Mouse (Mus musculus) heart, adult 8-10 months (tissue): ENCODE results near the gene Fcrlb. TPM values are rescaled to one million over a fixed set of nuclear protein-coding genes. Genes with fewer than 3 reads are reported as not detected.
"Not testable (repeated sequence)": the region's sequence is repeated elsewhere in the genome, so short reads cannot be mapped to it uniquely, and the experiment has no call there.

Source experiments
- DNase-seq: peaks from one replicate; pipeline ENCODE4 v3.0.0; 2022; ENCODE audit warnings: low spot score
- total RNA-seq, 4 experiments: library from RNA; stranded (reverse); gene quantifications; 2 replicates each; pipeline ENCODE4 v1.2.4; 2022

The Fcrlb gene
- not detected for total RNA-seq

- no peak for DNase-seq
Observed at GRCm38 (mm10) chr1:170912891-170913615, at the start of gene Fcrlb. Fcrlb (minus strand) TSS chr1:170912941.

- no peak for DNase-seq
Observed at GRCm38 (mm10) chr1:170962301-170962700, 49.6 kb upstream of the Fcrlb start.

- no peak for DNase-seq
Observed at GRCm38 (mm10) chr1:170961101-170961500, 48.4 kb upstream of the Fcrlb start.

- DNase-seq = no peak
Observed at GRCm38 (mm10) chr1:170959791-170960190, 47.0 kb upstream of the Fcrlb start.

GRCm38 (mm10) chr1:170958225-170958624 is 45.5 kb upstream of the Fcrlb start:
- no peak for DNase-seq

GRCm38 (mm10) chr1:170953192-170953591 is 40.5 kb upstream of the Fcrlb start:
- DNase-seq = no peak

GRCm38 (mm10) chr1:170950772-170951171 is 38.0 kb upstream of the Fcrlb start:
- no peak for DNase-seq

- not testable (repeated sequence) for DNase-seq
Observed at GRCm38 (mm10) chr1:170944908-170945307, 32.2 kb upstream of the Fcrlb start.

- not testable (repeated sequence) for DNase-seq
Observed at GRCm38 (mm10) chr1:170944151-170944550, 31.4 kb upstream of the Fcrlb start.

- peak; percentile 16 for DNase-seq
Observed at GRCm38 (mm10) chr1:170939255-170939654, 26.5 kb upstream of the Fcrlb start.

- DNase-seq = no peak
Observed at GRCm38 (mm10) chr1:170934383-170934782, 21.6 kb upstream of the Fcrlb start.

GRCm38 (mm10) chr1:170933940-170934339 is 21.2 kb upstream of the Fcrlb start:
- DNase-seq = no peak

GRCm38 (mm10) chr1:170933386-170933920 is 20.7 kb upstream of the Fcrlb start:
- no peak for DNase-seq

- DNase-seq = no peak
Observed at GRCm38 (mm10) chr1:170932043-170932442, 19.3 kb upstream of the Fcrlb start.

GRCm38 (mm10) chr1:170929245-170929644 is 16.5 kb upstream of the Fcrlb start:
- no peak for DNase-seq

GRCm38 (mm10) chr1:170928467-170928866 is 15.7 kb upstream of the Fcrlb start:
- no peak for DNase-seq

GRCm38 (mm10) chr1:170927378-170927777 is 14.6 kb upstream of the Fcrlb start, which contains the start of gene Fcrla:
Fcrla (minus strand) TSS chr1:170927583.
- no peak for DNase-seq

GRCm38 (mm10) chr1:170926941-170927340 is 14.2 kb upstream of the Fcrlb start:
- no peak for DNase-seq

- DNase-seq = peak; percentile 29
Observed at GRCm38 (mm10) chr1:170924485-170924884, 11.7 kb upstream of the Fcrlb start.

- no peak for DNase-seq
Observed at GRCm38 (mm10) chr1:170919308-170919707, 6.6 kb upstream of the Fcrlb start.

- no peak for DNase-seq
Observed at GRCm38 (mm10) chr1:170915657-170916056, 2.9 kb upstream of the Fcrlb start.

- no peak for DNase-seq
Observed at GRCm38 (mm10) chr1:170911907-170912660, 657 bp downstream of the Fcrlb start.

- DNase-seq = no peak
Observed at GRCm38 (mm10) chr1:170908341-170908740, 4.4 kb downstream of the Fcrlb start.
